Mouse (Mus musculus) bone marrow, adult 2 months (tissue): ENCODE results near the gene Vldlr. TPM values are rescaled to one million over a fixed set of nuclear protein-coding genes. Genes with fewer than 3 reads are reported as not detected.

ENCODE experiments used
- H3K27ac ChIP-seq: fragments of 200-500 bp; 2 replicates; pipeline ENCODE4 v1.5.1; 2012; ENCODE audit warnings: low read depth, mild to moderate bottlenecking, control low read depth, inconsistent platforms, low read length; ENCODE audit not compliant: control insufficient read depth, poor library complexity, insufficient read depth
- H3K4me1 ChIP-seq: fragments of 200-500 bp; 2 replicates; pipeline ENCODE4 v1.6.1; 2011; ENCODE audit warnings: low read length; ENCODE audit not compliant: control insufficient read depth, insufficient read depth
- H3K4me3 ChIP-seq: fragments of 200-500 bp; replicated peaks from 2 replicates; pipeline ENCODE3; 2011; ENCODE audit warnings: mild to moderate bottlenecking, low read depth, low read length, control low read depth; ENCODE audit not compliant: control insufficient read depth
- CTCF ChIP-seq: fragments of 200-500 bp; IDR thresholded peaks from 2 replicates; pipeline ENCODE4 v1.5.1; 2011; ENCODE audit warnings: low read length, control low read depth; ENCODE audit not compliant: control insufficient read depth, insufficient read depth
- POLR2A ChIP-seq: fragments of 200-500 bp; IDR thresholded peaks from 2 replicates; pipeline ENCODE4 v1.6.1; 2011; ENCODE audit warnings: low read depth, mild to moderate bottlenecking, control low read depth, low read length, borderline replicate concordance; ENCODE audit not compliant: control insufficient read depth
- WGBS: fragments of 180-500 bp; shearing (Covaris S2); methylation state at CpG from one replicate; pipeline ENCODE4 v1.1.7; 2018; 5-methylcytosine and 5-hydroxymethylcytosine counted together
- polyA plus RNA-seq: library from polyadenylated mRNA; stranded (reverse); fragments of >200 nt; gene quantifications from 2 replicates; pipeline ENCODE4 v1.2.4, GENCODE M21; 2011; ENCODE audit warnings: low replicate concordance; ENCODE audit not compliant: missing spikeins, insufficient read depth, insufficient read length

Vldlr gene
- 0.47 and 0.70 TPM in 2 replicates for polyA plus RNA-seq

DNA sequence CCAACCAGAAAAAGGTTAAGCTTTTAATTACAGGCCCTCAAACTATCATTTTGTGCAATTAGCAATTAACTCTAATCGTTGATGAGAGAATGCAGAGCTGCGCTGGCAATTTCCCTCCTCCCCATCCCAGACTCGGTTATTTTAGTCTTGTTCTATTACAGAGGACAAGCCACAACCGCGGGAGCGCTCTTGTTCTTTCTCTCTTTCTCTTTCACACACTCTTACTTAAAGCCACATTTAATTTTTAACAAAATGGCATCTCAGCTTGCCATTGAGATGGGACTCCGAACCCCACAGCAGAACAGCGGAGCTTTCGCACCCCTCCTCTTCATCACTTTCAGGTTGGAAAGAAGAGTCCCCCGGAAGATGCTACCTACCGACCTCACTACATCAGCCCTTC lies at the start of gene Vldlr:
Gene Vldlr (plus strand): TSS at position 167 of the 400 bp plus-strand sequence.
- H3K4me3 ChIP-seq, result peak within 1 kb of the TSS; percentile 22
- H3K27ac ChIP-seq, result no peak within 1 kb of the TSS; the same call in 1 of the 2 replicates
- WGBS, result 15% methylated on average over 11 of the region's 11 CpGs
- no peaks in the 10 kb centered on the region for H3K4me1 ChIP-seq
- TF ChIP-seq POLR2A (no peak), CTCF (no peak)

DNA sequence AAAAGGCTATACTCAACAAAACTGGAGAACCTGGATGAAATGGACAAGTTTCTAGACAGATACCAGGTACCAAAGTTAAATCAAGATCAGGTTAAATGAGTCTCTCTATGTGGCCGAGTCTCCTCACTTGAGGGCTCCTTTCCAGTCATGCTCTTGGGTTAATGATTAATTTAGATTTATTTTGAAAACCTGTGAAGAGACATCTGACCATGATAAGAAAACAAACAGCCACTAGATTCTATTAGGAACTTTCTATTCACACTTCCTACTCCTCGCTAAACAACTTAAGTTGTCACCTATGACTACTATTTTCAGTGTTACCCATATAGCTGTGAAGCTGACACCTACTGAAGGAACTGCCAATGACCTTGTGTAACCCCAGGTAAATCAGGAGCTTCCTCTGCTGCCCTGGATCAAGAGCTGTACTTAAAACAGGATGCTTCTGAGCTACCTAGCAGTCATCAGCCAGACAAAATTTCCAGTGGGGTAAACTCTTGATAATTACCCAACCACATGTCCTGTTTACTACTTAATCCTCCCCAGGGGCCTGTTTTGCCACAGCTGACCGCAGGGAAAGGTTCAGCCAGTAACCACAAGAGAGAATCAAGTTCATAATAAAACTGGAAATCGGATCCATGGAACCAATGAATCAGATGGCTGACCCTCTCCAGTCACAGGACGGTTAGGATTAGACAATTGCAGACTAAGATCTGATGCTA lies 48.5 kb upstream of the Vldlr start:
- no peak overlapping the region for H3K4me3 ChIP-seq
- no peaks in the 10 kb centered on the region for H3K4me1 ChIP-seq
- TF ChIP-seq CTCF, result no peak
- TF ChIP-seq POLR2A, result no peak
- no peak overlapping the region for H3K27ac ChIP-seq
- 65% methylated on average over 5 of the region's 5 CpGs for WGBS

DNA sequence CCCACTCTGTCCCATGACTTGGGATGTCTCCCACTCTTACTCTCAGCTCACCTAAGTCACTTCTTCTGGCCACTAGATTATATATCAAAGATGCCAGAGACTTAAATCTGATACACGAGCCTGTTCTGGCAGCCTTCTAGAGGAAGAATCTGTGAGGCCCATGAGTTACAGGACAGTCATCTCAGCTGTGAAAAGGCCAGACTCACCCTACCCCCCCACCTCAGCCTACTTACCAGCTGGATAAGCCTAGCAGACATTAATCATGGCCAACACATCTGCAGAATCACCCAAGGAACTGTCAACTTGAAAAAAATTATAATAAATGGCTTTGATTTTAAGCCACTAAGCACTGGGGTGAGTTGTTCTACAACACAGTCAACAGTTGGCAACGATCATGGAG lies 42.4 kb upstream of the Vldlr start:
- TF ChIP-seq POLR2A (no peak), CTCF (no peak)
- 72% methylated on average over 2 of the region's 2 CpGs for WGBS
- no peak overlapping the region for H3K27ac ChIP-seq
- H3K4me1 ChIP-seq, result no peaks in the 10 kb centered on the region
- no peak overlapping the region for H3K4me3 ChIP-seq

DNA sequence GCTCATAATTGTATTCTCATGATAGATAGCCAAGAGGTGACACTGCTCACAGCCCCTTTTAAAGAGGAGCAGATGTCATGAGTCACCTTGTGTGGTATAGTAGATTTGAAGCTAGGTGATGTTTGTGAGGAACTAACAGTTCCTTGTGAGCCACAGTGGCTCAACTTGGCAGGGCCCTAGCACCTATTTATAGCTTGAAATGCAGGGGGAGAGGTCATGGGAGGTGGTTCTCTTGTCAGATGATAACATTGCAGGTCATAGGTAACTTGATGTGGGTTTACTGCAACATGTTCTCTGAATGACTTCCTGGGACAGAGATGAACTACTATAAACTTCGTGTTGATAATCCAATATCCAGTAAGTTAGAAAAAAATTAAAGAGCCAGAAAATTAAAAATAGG lies 40.7 kb upstream of the Vldlr start:
- no peak overlapping the region for H3K4me3 ChIP-seq
- WGBS, result 63% methylated on average over 1 of the region's 1 CpGs
- no peak for TF ChIP-seq POLR2A
- TF ChIP-seq CTCF, result no peak

DNA sequence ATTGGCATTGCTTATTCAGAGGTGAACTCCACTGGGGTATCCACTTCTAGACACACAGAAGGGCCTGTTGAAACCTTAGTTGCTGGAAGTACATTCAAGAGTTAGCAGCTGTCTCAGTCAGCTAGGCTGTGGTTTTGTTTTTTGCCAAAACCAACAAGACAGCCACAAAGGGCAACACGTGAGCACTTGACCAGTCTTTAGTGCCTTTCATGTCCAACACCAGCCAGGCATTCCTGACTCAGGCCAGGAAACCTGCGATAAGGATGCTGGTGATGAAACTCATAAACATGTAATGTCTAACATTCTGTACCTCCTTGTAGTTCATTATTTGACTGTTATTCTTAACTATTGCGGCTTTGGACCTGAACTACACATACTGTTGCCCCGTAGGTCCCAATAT lies 39.7 kb upstream of the Vldlr start:
- Histone ChIP-seq H3K27ac (no peak overlapping the region), H3K4me1 (no peaks in the 10 kb centered on the region), H3K4me3 (no peak overlapping the region)
- TF ChIP-seq POLR2A (no peak), CTCF (no peak)
- 57% methylated on average over 4 of the region's 4 CpGs for WGBS

More for the DNA sequence above, 40.7 kb upstream of the Vldlr start:
- Histone ChIP-seq H3K4me1 (no peaks in the 10 kb centered on the region), H3K27ac (no peak overlapping the region)

DNA sequence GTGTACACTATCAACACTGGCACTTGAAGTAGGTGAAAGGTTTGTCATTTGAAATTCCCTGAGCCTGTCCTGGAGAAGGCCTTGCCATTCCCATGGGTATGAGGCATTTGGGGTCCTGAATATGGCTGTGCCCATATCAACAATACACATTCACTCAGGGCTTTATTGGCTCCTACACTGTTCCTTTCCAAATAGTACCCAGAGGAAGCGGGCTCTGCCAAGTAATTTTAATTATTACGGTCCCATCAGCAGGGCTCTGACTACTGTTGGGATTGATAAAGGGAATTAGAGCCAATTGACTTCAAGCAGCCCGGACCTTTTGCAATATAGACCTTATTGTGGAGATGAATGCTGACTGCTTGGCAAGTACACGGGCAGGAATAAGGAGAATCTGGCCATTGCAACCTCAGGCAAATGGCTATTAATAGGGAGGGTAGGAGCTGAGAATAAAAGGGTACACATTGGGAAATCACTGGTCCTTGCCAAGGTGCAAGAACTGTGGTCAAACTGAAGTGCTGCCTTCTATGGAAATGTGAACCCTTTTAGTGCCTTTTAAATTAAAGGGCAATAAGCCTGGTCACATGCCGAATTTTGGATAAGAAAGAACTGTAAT lies 38.0 kb upstream of the Vldlr start:
- 75% methylated on average over 5 of the region's 5 CpGs for WGBS
- no peaks in the 10 kb centered on the region for H3K4me1 ChIP-seq
- TF ChIP-seq CTCF (no peak), POLR2A (no peak)
- no peak overlapping the region for H3K4me3 ChIP-seq
- H3K27ac ChIP-seq, result no peak overlapping the region

DNA sequence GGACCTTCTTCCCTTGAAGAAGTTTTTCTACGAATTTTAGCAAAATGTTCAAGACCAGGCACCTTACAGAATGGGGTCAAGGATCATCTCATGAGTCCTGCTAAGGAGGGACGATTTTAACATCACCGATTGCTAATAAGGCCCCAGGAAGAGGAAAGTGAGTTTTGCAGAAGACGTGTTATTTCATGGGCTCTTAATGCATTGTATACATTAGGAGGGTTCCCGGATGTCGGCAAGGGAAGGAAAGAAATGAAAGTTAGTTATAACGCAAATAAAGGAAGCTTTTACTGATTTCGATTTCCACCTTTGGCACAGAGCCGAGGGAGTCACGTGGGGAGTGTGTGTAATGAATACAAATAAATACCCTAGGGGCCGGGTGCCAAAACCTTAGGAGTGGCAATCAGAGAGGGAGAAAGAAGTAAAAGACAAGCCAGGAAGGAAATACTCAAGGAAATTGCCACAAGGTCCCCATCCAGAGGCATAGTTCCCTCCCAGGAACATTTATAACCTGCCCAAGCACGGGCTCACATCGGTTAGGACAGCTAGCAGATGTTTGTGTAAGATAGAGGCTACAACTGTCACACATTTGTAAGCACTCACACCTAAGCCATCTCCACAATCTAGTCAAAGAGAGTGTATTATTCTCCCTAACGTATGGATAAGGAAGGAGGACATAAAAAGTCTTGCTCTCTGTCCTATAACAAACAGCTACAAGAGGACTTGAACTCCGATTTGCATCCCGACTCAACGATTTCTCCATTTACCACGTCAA lies 35.7 kb upstream of the Vldlr start:
- TF ChIP-seq POLR2A, result no peak
- TF ChIP-seq CTCF, result no peak
- 38% methylated on average over 18 of the region's 18 CpGs for WGBS
- Histone ChIP-seq H3K27ac (no peak overlapping the region), H3K4me1 (no peaks in the 10 kb centered on the region), H3K4me3 (no peak overlapping the region)

- WGBS, result 89% methylated on average over 7 of the region's 7 CpGs
- TF ChIP-seq CTCF (no peak), POLR2A (no peak)
- Histone ChIP-seq H3K27ac (no peak overlapping the region), H3K4me1 (no peaks in the 10 kb centered on the region), H3K4me3 (no peak overlapping the region)
Measured at GRCm38 (mm10) chr19:27183511-27183910, 32.8 kb upstream of the Vldlr start.
